Mouse (Mus musculus): ENCODE data around the gene Cmtm4.

The Cmtm4 gene

DNA sequence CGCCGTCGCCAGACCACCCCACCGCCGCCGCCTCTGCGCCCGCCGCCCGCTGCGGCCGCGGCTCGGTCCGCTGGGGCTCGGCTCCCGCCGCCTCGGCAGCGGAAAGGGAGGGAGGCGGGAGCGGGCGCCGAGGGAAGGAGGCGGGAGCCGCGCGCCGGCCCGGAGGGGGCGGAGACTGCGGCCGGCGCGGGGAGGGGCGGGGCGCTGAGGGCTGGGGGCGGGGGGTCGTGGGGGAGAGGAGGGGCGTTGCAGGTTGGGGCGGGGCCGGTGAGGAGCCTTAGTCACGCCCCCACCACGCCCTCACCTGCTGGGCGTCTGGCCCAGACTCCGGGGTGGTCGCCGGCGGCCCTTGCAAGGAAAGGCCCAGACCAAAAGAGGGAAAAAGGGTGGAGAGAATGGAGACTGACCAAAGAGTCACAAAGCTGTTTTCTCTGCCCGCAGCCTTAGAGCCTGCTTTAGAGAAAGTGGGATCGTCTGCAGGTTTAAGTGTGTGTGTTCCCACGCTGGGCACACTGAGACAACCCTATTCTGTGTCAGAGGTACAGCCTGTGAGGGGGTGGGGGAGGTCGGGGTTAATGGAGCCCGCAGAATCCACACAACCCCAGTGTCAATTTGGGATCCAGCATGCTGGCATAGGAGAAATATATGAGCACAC, at the start of gene Cmtm4:
Gene Cmtm4 (minus strand): TSS at position 105 of the 655 bp plus-strand sequence.
- peak; percentile 81 to 86 for DNase-seq

DNA sequence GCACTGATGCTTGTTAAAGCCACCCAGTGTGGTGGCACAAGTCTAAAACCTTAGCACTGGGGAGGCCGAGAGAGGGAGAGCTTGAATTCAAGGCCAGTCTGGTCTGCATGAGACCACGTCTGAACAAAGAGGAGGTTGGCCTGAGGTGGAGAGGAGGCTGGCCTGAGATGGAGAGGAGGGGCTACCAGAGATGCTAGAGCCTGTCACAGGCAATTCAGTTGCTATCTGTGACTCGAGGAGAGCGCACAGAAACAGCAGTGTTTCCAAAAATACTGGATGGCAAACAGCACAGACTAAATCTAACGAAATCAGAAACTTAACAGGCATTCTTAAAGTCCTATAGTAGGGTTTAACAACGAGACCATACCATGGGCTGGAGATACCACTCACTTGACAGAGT, 49.6 kb upstream of the Cmtm4 start:
- no peak for DNase-seq

DNA sequence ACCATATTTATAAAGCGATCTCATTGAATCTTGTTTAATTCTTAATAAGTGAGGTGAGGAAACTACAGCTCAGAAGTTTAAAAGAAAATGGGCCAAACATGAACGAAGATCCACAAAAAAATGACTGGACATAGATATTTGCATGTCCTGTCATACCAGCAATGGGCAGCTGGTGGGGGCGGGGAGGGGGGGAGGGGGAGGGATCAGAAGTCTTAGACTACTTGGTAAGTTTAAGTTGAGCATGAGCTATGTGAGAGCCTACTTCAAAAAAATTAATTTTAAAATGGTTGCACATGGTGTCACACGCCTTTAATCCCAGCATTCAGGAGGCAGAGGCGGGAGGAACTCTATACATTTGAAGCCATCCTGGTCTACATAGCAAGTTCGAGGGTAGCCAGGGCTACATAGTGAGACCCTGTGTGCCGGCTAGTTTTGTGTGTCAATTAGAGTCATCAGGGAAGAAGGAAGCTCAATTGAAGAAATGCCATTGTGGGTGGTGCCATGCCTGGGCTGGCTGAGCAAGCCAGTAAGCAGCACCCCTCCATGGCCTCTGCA, 47.6 kb upstream of the Cmtm4 start:
- no peak for DNase-seq

DNA sequence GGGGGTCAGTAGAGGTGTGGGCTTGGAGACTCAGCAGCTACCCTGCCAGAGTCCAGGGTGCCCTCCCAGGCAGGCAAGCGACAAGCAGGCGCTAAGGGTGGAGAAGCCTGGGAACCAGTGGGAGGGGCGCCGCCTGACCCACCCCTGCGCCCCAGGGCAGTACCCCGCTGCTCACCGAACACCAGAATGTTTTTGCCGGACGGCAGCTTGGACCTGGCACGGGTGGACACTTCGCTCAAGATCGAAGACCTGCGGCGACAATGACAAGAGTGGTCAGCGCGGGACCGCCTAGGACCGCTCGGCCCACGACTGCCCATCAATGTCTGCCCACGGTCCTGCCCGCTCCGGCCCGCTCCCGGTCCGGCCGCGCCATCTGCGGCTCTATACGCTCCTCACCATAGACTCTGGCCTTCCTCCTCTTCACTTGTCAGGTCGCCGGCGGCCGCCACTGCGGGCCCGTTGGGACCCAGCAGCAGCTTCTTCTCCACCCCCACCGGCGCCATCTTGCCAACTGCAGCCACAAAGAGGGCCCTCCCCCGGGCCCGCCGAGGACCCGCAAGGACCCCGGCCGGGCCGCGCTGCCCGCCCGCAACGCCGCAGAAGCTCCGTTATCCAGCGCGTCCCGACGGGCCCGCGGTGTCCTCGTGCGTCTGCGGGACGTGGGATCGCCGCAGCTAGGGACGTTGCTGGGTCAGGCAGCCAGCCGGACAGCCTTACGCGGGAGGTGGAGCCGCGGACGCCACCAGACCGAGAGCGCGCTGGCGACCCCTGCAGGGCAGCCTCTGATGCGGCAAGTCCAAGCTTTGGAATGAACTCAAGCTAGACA, 46.9 kb upstream of the Cmtm4 start, which contains the start of gene Dync1li2:
Gene Dync1li2 (minus strand): TSS at position 749 of the 826 bp plus-strand sequence.
- DNase-seq, result peak; percentile 91 to 93

DNA sequence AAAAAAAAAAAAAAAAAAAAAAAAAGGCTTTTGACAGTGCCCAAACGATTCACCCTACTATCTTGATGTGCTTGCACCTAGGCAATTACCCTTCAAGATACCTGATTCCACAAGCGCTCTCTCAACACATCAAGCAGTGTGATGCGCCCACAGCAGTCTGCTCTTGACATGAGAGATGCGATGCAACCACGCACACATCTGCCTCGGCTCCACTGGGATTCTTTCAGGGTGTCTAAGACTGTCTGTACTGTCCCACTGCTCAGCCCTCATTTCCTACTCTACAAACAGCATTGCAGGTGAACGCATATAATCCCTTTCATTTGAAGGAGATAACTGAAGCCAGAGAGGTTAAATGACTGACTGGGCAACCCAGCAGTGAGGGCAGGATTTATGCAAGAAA, 46.0 kb upstream of the Cmtm4 start:
- no peak for DNase-seq

DNA sequence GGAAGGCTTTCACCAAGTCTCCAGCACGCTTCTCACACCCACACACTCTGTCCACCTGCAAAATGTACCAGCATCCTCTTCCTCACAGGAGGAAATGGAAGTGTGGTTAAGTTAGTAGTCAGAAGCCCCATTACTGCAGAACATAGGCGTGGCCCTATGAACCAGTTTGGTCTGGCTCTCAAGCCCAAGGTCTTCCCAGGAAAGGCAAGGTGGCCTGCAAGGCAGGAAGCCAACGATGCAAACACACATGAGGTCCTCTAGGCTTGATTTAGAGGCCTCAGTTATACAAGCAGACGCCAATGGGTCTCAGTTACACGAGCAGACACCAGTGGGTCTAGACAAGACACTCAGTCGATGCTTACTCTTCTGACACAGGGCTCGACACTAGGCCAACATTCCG, 43.9 kb upstream of the Cmtm4 start:
- DNase-seq, result no peak

DNA sequence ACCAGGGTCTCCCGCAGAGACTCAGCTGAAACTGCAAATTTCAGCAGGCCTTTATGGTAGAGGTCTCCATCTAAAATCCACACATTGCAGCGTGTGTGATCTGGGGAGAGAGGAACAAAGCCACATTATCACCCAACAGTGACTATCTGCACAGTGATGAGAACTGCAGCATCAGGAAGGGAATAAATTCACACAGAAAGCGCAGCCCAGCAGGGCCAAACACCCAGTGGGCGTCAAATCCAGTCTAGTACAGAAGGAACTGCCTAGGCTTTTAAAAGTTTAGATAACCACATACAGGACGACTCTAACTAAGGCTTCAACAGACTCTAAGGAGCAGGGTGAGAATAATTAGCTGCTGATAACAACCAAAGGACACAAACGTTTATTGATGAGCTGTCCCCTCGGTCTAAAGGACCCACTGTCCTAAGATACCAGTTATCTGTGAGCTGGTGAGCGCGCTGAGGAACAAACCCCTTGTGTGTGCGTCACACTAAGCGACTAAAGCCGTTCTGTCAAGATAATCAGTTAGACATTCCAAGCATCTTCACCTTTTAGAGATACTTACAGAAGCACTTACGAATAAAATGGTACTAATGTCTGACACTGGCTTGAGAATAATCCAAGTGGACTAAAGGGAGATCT, 42.0 kb upstream of the Cmtm4 start:
- no peak for DNase-seq

DNA sequence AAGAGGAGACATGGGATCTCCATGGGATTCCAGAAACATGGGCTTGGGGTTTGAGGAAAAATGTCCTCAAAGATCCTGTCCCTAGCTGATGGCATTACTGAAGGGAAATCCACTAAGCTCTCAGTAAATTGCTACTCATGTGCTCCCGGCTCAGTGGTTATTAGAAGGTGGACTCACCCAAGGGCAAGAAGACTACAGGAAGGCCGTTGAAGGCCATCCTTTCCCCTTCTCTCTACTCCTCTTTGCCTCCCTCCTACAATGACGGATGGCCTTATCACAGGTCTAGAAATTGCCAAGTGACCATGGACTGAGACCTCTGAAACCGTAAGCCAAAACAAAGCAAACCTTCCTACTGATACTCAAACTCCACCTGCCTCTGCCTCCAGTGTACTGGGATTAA, 41.0 kb upstream of the Cmtm4 start:
- DNase-seq, result no peak

DNA sequence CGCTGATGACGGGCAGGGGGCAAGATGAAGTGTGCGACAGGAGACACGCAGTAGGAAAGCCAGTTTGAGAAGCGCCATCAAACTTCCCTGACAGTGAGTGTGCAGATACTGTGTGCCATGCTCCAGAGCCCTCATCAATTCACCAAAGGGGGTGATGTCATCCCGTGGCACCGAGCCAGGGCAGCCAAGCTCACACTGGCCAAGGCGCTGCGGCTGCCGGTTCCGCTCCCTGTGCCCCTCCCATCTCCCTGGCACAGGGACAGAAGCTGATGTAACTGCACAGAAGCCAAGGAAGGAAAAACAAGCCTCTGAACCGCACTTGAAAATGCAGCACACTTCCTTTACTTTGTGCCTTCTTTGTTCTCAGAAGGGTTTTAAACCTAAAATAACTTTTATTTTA, 40.4 kb upstream of the Cmtm4 start:
- peak; percentile 98 to 99 for DNase-seq

DNA sequence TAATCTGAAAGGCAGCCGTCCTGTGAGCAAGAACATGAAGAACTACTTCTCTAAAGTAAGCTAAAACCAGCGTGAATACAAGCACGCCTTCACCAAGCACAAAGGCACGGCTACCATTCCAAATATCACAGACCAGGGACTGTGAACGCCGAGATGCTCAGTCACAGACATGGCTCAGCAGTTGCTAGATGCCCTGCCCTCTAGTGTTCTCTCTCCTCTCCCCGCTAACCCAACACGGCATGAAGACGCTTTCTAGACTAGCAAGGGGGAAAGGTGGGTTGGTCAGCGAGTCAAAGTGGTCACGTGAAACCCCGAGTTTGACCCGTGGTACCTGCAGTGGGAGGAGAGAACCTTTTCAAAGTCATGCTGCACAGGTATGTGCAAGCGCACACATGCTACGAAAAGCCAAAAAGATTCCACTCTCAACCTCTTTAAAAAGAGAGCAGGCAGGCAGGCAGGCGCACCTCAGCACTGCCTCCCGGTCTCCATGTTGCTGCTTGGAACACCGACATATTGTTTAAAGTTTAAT, 39.3 kb upstream of the Cmtm4 start:
- no peak for DNase-seq

DNA sequence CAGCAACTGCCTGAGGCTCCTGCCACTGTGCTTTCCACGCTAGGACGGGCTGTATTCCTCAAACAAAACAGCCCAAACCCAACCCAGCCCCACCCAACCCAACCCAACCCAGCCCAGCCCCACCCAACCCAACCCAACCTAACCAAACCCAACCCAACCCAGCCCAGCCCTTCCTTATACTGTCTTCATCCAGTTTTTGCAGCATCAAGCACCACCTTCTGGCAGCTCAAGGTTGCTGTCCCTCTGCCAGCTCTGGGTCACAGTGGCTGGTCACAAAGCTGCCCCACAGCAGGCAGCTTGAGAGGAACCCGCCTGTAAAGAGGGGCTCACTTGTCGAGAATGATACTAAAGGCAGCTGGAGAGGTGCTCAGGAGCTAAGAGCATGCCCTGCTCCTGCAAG, 38.7 kb upstream of the Cmtm4 start:
- DNase-seq, result peak; percentile 36 to 55

DNA sequence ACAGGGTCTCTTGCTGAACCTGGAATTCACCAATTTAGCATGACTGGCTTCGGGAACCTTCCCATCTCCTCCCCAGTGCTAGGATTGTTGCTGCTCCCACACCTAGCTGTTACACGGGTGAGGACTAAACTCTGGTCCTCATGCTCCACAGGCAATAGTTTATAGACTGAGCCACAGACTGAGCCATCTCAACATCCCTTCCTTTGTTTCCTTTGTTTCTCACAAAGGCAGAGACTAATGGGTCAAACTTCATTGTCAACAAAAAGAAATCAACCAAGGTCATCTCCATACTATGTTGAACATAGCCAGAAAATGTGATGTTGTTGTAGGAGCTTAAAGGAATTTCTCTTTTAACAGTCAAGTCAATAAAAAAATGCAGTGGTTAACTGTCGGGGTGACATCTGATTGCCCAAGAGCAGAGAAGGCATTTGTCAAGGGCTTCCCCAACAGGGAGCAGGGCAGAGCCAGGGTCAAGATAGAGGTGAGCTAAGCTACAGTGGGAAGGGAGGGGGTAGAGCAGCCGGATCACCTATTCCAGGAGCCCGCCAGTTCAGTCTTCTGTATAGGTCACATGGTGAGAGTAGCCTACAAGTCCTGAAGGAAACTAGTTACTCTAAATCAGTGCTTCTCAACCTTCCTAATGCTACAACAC, 37.7 kb upstream of the Cmtm4 start:
- no peak for DNase-seq

DNA sequence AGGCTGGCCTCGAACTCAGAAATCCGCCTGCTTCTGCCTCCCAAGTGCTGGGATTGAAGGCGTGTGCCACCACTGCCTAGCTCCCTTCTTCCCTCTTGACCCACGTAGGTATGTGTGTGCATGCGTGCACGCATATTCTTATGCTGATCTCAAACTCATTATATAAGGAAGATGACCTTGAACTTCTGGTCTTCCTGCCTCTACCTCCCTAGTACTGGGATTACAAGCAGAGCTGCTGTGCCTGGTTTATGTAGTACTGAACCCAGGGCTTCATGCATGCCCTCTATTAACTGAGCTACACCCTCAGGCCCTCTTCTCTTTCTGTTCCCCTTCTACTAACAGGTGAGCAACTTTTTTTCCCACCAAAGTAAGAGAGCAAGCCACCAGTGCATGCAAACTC, 37.0 kb upstream of the Cmtm4 start:
- DNase-seq, result no peak

DNA sequence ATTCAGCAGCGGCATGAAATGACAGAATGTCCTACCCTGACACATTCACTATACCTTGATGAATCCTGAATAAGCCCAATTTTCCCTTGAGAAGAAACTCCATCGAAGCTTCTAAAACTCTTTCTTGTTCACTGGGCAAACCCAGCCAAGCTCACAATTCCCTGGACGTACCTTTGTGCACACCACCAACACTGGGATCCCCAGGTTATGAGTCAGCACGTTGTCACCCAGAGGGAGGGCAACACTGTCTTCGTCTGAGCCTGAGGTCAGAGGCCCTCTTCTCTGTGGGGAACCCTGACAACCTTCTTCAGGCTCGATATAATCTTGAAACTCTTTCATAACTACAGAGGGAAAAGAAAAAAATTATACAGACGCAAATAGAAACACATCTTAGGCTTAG, 34.6 kb upstream of the Cmtm4 start:
- no peak for DNase-seq

DNA sequence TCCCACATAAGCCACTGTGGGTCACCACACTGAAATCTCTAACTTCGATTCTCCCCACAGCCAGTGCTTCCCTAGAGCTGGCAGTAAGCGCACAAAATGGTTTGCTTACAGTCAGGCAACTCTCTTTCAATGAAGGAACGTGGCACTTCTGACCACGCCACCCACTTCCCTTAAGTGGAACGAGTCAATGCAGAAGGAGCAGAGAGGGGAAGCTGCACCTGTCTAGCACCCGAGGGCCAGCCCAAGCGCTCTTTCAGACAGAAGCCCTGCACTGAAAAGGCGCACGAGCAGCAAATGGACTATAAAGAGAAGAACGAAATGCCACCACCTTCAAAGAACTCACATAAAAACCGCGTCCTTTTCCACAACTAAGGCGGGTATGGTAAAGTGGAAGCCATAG, 32.1 kb upstream of the Cmtm4 start:
- no peak for DNase-seq

DNA sequence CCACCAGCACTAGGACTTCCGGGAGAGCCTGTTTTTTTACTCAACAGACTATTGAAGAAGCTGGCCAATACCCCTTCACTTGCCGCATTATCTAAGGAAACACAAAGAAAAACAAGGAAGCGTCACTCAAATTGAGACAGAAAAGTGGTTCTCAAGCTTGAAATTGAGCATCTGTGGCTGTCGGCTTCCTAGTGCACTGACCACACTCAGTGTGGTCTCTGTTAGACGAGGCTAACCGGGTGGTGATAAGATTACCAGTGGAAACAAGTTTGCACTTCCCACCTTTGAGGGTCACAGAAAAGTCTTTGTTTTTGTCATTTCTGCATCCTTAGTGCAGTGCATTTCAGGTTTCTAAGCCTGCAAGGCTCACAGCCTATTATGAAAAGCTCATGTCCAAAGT, 26.7 kb upstream of the Cmtm4 start:
- DNase-seq, result no peak

DNA sequence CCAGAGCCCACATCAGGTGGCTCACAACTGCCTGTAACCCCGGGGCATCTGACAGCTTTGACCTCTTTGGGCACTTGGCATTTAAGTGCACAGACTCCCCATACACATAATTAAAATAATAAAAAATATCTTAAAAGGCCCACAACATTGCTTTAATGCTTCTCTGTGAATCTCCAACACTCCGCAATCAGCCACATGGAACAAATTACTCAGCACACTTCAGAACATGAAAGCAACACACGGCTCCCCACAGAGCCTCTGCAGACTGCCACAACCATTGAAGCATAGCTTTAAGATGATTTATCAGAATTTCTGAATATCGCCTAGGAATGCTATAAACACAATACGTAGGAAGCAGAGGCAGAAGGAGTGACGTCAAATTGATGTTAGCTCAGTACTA, 20.4 kb upstream of the Cmtm4 start:
- no peak for DNase-seq

DNA sequence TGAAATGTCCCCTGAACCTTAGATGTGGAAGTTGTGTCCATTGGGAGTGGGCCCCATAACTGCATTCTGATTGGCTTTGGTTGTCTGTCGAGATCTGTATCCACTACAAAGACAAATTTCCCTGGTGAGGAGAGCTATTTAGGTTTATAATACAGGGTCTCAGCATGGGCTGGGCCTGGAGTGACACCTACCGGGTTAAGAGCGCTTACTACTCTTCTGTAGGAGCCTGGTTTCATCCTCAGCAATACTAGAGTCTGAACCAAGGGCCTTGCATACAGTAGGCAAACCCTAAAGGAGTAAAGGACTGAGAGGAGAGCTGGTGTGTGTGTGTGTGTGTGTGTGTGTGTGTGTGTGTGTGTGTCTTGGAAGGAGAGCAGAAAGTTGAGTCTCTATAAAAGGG, 18.6 kb upstream of the Cmtm4 start:
- DNase-seq, result no peak

DNA sequence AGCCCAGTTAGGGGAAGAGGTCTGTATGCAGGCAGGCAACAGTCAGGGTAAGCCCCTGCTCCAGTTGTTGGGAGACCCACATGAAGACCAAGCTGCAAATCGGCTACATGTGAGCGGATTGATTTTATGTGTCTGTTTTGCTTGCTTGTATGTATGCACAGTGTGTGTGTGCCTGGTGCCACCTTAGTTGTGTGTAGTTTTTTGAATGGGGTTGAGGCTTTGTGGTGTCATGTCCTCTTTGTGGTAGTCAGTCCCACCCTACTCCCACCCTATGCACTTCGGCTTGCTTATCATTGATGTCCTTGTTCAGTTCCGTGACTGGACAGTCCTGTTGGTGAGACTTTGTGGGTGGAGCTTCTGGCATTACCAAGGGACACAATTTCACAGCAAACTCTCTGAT, 18.2 kb upstream of the Cmtm4 start:
- DNase-seq, result no peak

DNA sequence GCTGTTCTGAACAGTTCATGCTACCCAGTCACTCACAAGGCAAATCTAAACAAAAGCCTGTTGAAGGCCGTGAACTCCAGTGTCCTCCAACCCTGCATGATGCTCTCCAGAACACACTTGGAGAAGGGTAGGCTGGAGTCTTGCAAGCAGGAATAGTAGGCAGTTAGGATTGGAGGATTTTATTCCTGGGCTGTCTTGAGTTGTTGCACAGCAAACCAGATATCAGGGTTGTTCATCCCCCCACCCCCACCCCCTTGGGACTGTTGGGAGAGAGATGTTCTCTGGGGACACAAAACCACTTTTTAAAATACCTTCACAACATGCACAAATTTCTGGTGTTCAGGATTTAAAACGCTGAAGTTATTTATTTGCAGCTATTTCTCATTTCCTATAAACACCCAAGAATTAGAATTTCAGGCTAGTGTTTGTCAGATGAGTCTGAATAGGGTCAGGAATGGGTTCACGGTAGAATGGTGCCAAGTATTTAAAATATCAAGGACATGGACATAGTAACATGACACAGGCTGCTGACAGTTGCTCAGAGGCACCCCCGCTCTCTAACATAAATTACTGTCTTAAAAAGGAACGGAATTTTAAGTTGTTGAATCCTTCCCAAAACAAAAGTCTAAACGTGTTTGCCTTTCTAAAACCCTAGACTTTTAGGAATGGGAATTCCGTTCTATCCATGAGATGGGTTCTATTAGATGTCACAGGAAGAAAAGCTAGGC, 17.4 kb upstream of the Cmtm4 start:
- no peak for DNase-seq

DNA sequence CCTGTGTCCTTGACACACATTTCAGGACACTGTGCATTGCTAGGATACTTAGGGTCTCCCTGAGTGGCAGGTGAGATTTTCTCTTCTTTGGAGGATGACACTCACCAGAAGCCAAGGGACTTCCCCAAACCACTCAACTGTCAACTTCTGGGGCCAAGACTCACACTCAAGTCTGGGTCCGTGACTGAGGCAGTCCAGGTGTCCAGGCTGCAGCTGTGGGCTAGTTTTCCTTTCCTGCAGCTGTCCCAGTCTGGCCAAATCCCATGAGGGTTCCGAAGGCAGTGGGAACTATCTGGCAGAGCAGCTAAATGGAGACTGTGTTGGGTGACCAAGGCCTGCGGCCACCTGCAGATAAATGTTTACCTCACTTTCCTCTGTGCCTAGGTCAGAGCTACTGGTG, 16.4 kb upstream of the Cmtm4 start:
- no peak for DNase-seq

DNA sequence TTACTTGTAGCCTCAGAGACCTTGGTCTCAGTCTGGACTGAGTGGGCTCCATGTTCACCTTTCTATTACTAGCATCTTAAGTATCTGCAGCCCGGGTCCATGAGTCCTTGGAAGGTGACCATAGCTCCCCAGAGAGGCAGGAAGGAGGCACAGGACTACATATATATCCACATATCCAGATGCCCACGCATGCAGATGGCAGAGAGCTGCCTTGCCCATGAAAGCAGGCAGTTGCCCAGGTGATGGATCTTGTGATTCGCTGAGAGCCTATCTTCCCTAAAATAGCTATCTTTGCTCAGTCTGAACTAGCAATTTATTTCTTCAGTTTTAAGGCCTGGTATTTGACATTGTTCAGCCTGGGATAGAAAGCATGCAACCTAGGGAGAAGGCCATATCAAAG, 15.9 kb upstream of the Cmtm4 start:
- DNase-seq, result no peak
